In genomic region chr2:12418534-12419261, GRCm38 (mm10) we compare ENCODE assay signal across 8 mouse cellular contexts. TPM values are rescaled to one million over a fixed set of nuclear protein-coding genes. Genes with fewer than 3 reads are reported as not detected.
DNase-seq lines count a peak whose midpoint lies in the region; ATAC-seq and TF ChIP-seq lines count a peak whose summit lies in the region.

No protein-coding gene starts in this region.

- H3K36me3 ChIP-seq in heart, adult 2 months (ENCODE audit: control insufficient read depth, insufficient read depth, low read length), result peaks cover 3% of the 10 kb centered on the region; the same call in 1 of the 2 replicates
- H3K36me3 ChIP-seq in forebrain, embryonic 15.5 days, result no peaks in the 10 kb centered on the region
- no peaks in the 10 kb centered on the region for H3K36me3 ChIP-seq in limb, embryonic 10.5 days
- no peaks in the 10 kb centered on the region for H3K36me3 ChIP-seq in midbrain, embryonic 15.5 days (replicated peaks)

- H3K4me3 ChIP-seq in heart, adult 2 months, result peak overlapping the region; percentile 96
- H3K4me3 ChIP-seq in bone marrow, adult 2 months (replicated peaks; ENCODE audit: control insufficient read depth, low read depth, low read length), result peak overlapping the region; percentile 79
- peak overlapping the region; percentile 94 for H3K4me3 ChIP-seq in forebrain, embryonic 15.5 days
- H3K4me3 ChIP-seq in limb, embryonic 10.5 days, result peak overlapping the region; percentile 92
- H3K4me3 ChIP-seq in midbrain, embryonic 15.5 days, result peak overlapping the region; percentile 57

- no peak for TF ChIP-seq CTCF in heart, adult 2 months (IDR thresholded peaks at IDR 0.05)
- TF ChIP-seq CTCF in bone marrow, adult 2 months (IDR thresholded peaks at IDR 0.05; ENCODE audit: control insufficient read depth, insufficient read depth, low read length), result no peak

- peak overlapping the region; percentile 79 for H3K9ac ChIP-seq in heart, adult 2 months (ENCODE audit: low read depth, low read length)
- peak overlapping the region; percentile 72 for H3K9ac ChIP-seq in forebrain, embryonic 15.5 days (replicated peaks)
- H3K9ac ChIP-seq in midbrain, embryonic 15.5 days, result peak overlapping the region; percentile 74

- peak overlapping the region; percentile 64 for H3K4me2 ChIP-seq in forebrain, embryonic 15.5 days (replicated peaks)
- peak overlapping the region; percentile 83 for H3K4me2 ChIP-seq in midbrain, embryonic 15.5 days

- under 1% methylated on average over 40 of the region's 40 CpGs for WGBS in heart, adult 2 months
- WGBS in bone marrow, adult 2 months, result under 1% methylated on average over 40 of the region's 40 CpGs
- under 1% methylated on average over 40 of the region's 40 CpGs for WGBS in forebrain, embryonic 15.5 days
- 1% methylated on average over 40 of the region's 40 CpGs for WGBS in limb, embryonic 10.5 days
- under 1% methylated on average over 40 of the region's 40 CpGs for WGBS in midbrain, embryonic 15.5 days

- DNase-seq in heart, adult 2 months, result no peak
- DNase-seq in heart, postnatal 10 days, result no peak
- DNase-seq in 3T3-L1 (ENCODE audit: low read depth, low spot score), result peak; percentile 22
- DNase-seq in limb, embryonic 10.5 days (ENCODE audit: low spot score), result no peak
- peak; percentile 56 for DNase-seq in thymus, postnatal 14 days

- peak overlapping the region; percentile 75 for H3K27ac ChIP-seq in heart, adult 2 months
- H3K27ac ChIP-seq in bone marrow, adult 2 months (ENCODE audit: control insufficient read depth, insufficient read depth, low read depth, low read length, poor library complexity), result peak overlapping the region; percentile 55
- H3K27ac ChIP-seq in forebrain, embryonic 15.5 days (replicated peaks), result peak overlapping the region; percentile 61
- peak overlapping the region; percentile 85 for H3K27ac ChIP-seq in limb, embryonic 10.5 days
- H3K27ac ChIP-seq in midbrain, embryonic 15.5 days, result peak overlapping the region; percentile 68

- H3K27me3 ChIP-seq in heart, adult 2 months (ENCODE audit: control insufficient read depth, insufficient read depth, low read length), result no peaks in the 10 kb centered on the region
- no peaks in the 10 kb centered on the region for H3K27me3 ChIP-seq in forebrain, embryonic 15.5 days
- H3K27me3 ChIP-seq in limb, embryonic 10.5 days (ENCODE audit: low read depth, poor library complexity, severe bottlenecking), result no peaks in the 10 kb centered on the region
- no peaks in the 10 kb centered on the region for H3K27me3 ChIP-seq in midbrain, embryonic 15.5 days (replicated peaks)

- intact Hi-C loops in heart, adult 2 months (cut with DNase I), result no loop called here
- intact Hi-C loops in heart, postnatal 10 days (cut with DNase I), result no loop called here

- no peak for TF ChIP-seq POLR2A in heart, adult 2 months (IDR thresholded peaks at IDR 0.05; ENCODE audit: insufficient read depth, low read depth, low read length)
- no peak for TF ChIP-seq POLR2A in bone marrow, adult 2 months (IDR thresholded peaks at IDR 0.05; ENCODE audit: borderline replicate concordance, control insufficient read depth, low read depth, low read length)

- no peaks in the 10 kb centered on the region for H3K79me2 ChIP-seq in heart, adult 2 months (replicated peaks; ENCODE audit: control insufficient read depth, insufficient read depth, low read length)

- peaks cover 1% of the 10 kb centered on the region; the same call in 1 of the 2 replicates for H3K4me1 ChIP-seq in heart, adult 2 months (ENCODE audit: control insufficient read depth, insufficient read depth, low read length)
- no peaks in the 10 kb centered on the region for H3K4me1 ChIP-seq in bone marrow, adult 2 months (ENCODE audit: control insufficient read depth, insufficient read depth, low read length)
- peaks cover 13% of the 10 kb centered on the region for H3K4me1 ChIP-seq in forebrain, embryonic 15.5 days
- peaks cover 13% of the 10 kb centered on the region for H3K4me1 ChIP-seq in limb, embryonic 10.5 days
- H3K4me1 ChIP-seq in midbrain, embryonic 15.5 days, result peaks cover 11% of the 10 kb centered on the region

- no peaks in the 10 kb centered on the region for H3K9me3 ChIP-seq in forebrain, embryonic 15.5 days
- no peaks in the 10 kb centered on the region for H3K9me3 ChIP-seq in limb, embryonic 10.5 days (replicated peaks)
- no peaks in the 10 kb centered on the region for H3K9me3 ChIP-seq in midbrain, embryonic 15.5 days

- TF ChIP-seq EP300 in heart, adult 2 months (IDR thresholded peaks at IDR 0.05; ENCODE audit: insufficient read depth, low read depth, low read length), result no peak

- ATAC-seq in forebrain, embryonic 15.5 days (replicated peaks), result peak; percentile 84
- peak; percentile 89 for ATAC-seq in midbrain, embryonic 15.5 days (replicated peaks)

RNA-seq across cellular contexts. Expression of gene Mindy3, which starts 0.6 kb away (rescaled TPM):
- 10 to 100 TPM; 15.4 to 17.0 TPM for total RNA-seq in heart, adult 2 months (2021)
- polyA plus RNA-seq in heart, adult 2 months (2012; rRNA removed), result 12.3 and 16.4 TPM in 2 replicates
- 10 to 100 TPM; 27.7 to 30.4 TPM for total RNA-seq in heart, postnatal 10 days (2021)
- polyA plus RNA-seq in bone marrow, adult 2 months (2011; ENCODE audit: insufficient read depth, insufficient read length, low replicate concordance, missing spikeins), result 11.5 and 21.1 TPM in 2 replicates
- 41.2 and 45.0 TPM in 2 replicates for polyA plus RNA-seq in forebrain, embryonic 15.5 days (2015; fragmentation: Nextera tagmentation; extraction: Ambion mirVana)
- polyA plus RNA-seq in limb, embryonic 10.5 days (2016; fragmentation: Nextera tagmentation; extraction: Ambion mirVana), result 24.6 and 25.9 TPM in 2 replicates
- polyA plus RNA-seq in midbrain, embryonic 15.5 days (2015; fragmentation: Nextera tagmentation; extraction: Ambion mirVana), result 47.3 and 48.8 TPM in 2 replicates

Comparison
In these comparisons a context has a peak if more than half of its experiments do, and no peak if none do; other contexts are left out.
1. DNase-seq: peak in 3T3-L1 (single experiment) and thymus, postnatal 14 days (single experiment); none in heart, adult 2 months (0 of 2), heart, postnatal 10 days (0 of 2) and limb, embryonic 10.5 days (single experiment).
2. Peak in every context shown above with its lines, with median percentiles within 50 percentile points of each other: H3K27ac ChIP-seq, H3K4me3 ChIP-seq and H3K9ac ChIP-seq.